Mouse (Mus musculus) intestine, postnatal 0 days (tissue): ENCODE data around the gene E2f4. TPM values are rescaled to one million over a fixed set of nuclear protein-coding genes. Genes with fewer than 3 reads are reported as not detected.

ENCODE experiments used
- ATAC-seq: fragments of 200-750 bp; cut with Nextera tagmentation; 2 replicates; pipeline ENCODE4 v1.8.0; 2017; ENCODE audit warnings: mild to moderate bottlenecking, moderate TSS enrichment, moderate library complexity
- H3K27ac ChIP-seq: fragments of 300-500 bp; sonication (generic); 2 replicates; pipeline ENCODE4 v1.5.1; 2014; ENCODE audit warnings: mild to moderate bottlenecking, low read depth, low read length, moderate library complexity
- H3K27me3 ChIP-seq: fragments of 300-500 bp; sonication (generic); replicated peaks from 2 replicates; pipeline ENCODE4 v1.6.1; 2014; ENCODE audit warnings: low read length, mixed read lengths; ENCODE audit not compliant: control insufficient read depth, insufficient read depth
- H3K36me3 ChIP-seq: fragments of 300-500 bp; sonication (generic); 2 replicates; pipeline ENCODE4 v1.6.1; 2014; ENCODE audit warnings: mild to moderate bottlenecking, moderate library complexity; ENCODE audit not compliant: control insufficient read depth, insufficient read depth
- H3K4me1 ChIP-seq: fragments of 300-500 bp; sonication (generic); replicated peaks from 2 replicates; pipeline ENCODE4 v1.6.1; 2014; ENCODE audit warnings: antibody characterized with exemption, low read length, mixed read lengths; ENCODE audit not compliant: control insufficient read depth, insufficient read depth
- H3K4me2 ChIP-seq: fragments of 300-500 bp; sonication (generic); replicated peaks from 2 replicates; pipeline ENCODE4 v1.6.1; 2014; ENCODE audit warnings: low read depth, mild to moderate bottlenecking, moderate library complexity
- H3K4me3 ChIP-seq: fragments of 300-500 bp; sonication (generic); 2 replicates; pipeline ENCODE4 v1.5.1; 2014; ENCODE audit warnings: low read depth, low read length
- H3K9ac ChIP-seq: fragments of 300-500 bp; sonication (generic); 2 replicates; pipeline ENCODE4 v1.6.1; 2014; ENCODE audit warnings: mild to moderate bottlenecking, low read depth, low read length
- H3K9me3 ChIP-seq: fragments of 300-500 bp; sonication (generic); 2 replicates; pipeline ENCODE4 v1.6.1; 2016; ENCODE audit warnings: mixed run types; ENCODE audit not compliant: control insufficient read depth
- CTCF ChIP-seq: sonication (generic); IDR thresholded peaks from 2 replicates; pipeline ENCODE4 v1.5.1; 2016; ENCODE audit warnings: low read depth, mild to moderate bottlenecking, control low read depth, antibody characterized with exemption, moderate library complexity
- WGBS: fragments of 180-500 bp; shearing (Covaris S2); extraction: QIAGEN DNeasy Blood & Tissue Kit; methylation state at CpG from one replicate; pipeline ENCODE4 v1.1.7; 2014; 5-methylcytosine and 5-hydroxymethylcytosine counted together
- polyA plus RNA-seq: library from polyadenylated mRNA; unstranded; fragments of >200 nt; fragmentation: Nextera tagmentation; extraction: Ambion mirVana; gene quantifications from 2 replicates; pipeline ENCODE4 v1.2.1, GENCODE M21; 2015

E2f4 gene
- polyA plus RNA-seq, 1 experiment from 2014 or later, result 42.0 TPM

DNA sequence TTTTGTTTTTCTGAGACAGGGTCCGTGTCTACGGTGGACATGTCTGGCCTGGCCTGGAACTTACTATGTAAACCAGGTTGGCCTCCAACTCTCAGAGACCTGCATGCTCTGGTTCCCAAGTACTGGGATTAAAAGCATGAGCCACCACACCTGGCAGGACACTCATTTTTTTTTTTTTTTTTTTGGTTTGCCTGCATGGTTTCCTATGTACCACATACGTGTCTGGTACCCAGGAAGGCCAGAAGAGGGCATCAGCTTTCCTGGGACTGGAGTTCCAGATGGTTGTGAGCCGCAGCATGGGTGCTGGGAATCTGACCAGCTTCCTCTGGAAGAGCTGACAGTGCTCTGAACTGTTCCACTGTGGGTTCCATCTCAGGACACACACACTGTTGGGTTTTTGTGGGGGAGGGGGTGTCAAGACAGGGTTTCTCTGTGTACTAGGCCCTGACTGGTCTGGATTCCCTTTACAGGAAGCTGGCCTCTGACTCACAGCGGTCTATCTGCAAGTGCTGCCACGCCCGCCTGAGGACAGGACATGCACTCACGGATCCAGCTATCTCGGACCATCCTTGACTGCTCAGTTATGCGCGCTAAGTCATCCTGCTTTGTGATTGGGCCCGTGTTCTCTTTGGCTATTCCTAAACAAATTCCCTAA lies 36.0 kb upstream of the E2f4 start:
- peaks cover 11% of the 10 kb centered on the region; the same call in 1 of the 2 replicates for H3K27me3 ChIP-seq
- ATAC-seq, result no peak
- 0 out of 2 replicates have a peak, but pooled peaks have one; percentile 13 for TF ChIP-seq CTCF
- H3K27ac ChIP-seq, result no peak overlapping the region
- no peak overlapping the region for H3K4me3 ChIP-seq
- no peak overlapping the region for H3K4me2 ChIP-seq
- WGBS, result 79% methylated on average over 12 of the region's 12 CpGs
- H3K4me1 ChIP-seq, result peaks cover 20% of the 10 kb centered on the region
- peaks cover 6% of the 10 kb centered on the region; the same call in 1 of the 2 replicates for H3K36me3 ChIP-seq
- H3K9ac ChIP-seq, result no peak overlapping the region
- no peaks in the 10 kb centered on the region for H3K9me3 ChIP-seq

GRCm38 (mm10) chr8:105263244-105263912 lies 34.1 kb upstream of the E2f4 start:
- peaks cover 19% of the 10 kb centered on the region for H3K27me3 ChIP-seq
- no peak overlapping the region for H3K27ac ChIP-seq
- peak; percentile 39; the same call in 1 of the 2 replicates for TF ChIP-seq CTCF

DNA sequence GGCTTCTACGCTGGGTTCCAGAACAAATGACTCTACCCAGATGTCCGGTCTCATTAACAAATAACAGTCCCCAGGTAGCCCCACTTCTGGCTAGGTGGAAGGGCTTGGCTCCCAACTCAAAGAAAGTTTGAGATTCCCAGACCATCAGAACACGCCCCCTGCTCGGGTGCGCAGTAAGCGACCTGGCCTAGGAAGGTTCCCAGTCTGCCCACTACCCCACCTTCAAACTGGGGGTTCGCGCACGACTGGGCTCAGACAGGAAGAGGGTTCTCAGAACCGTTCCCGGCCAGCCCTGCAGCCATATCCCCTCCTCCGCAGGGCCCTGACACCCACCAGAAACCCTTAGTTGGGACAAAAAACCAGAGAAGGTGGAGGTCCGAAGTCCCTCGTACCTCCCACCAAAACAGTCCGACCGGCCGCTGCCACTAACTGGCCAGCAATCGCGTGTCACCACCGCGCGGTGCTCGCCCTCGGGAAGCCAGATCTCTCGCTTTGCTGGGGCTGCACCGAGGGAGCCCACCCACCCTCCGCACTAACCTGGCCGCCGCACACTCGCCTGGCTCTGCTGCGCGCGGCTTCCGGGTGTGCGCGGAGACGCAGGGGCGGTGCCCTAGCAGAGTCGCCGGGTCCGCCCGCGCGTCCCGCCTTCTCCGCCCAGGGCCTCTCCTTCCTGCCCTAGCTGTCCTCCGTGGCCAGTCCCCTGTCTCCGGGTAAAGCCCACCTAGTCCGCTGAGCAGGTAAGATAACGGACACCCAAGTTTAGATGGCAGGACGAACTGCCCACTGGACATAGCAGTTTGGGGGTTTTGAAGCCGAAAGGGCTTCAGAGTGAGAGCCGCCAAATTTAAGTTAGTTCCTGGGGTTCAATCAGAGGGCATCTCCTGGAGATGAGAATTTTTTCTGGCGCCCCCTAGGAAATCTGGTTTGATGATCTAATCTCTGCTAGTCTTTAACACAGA lies 33.2 kb upstream of the E2f4 start, which contains the start of the genes Tradd and Fbxl8:
Gene Tradd (minus strand): TSS at position 586 of the 959 bp plus-strand sequence.
Gene Fbxl8 (plus strand): TSS at position 625 of the 959 bp plus-strand sequence.
- 1% methylated on average over 54 of the region's 54 CpGs for WGBS
- Histone ChIP-seq H3K36me3 (peaks cover 10% of the 10 kb centered on the region; the same call in 1 of the 2 replicates), H3K27me3 (peaks cover 18% of the 10 kb centered on the region), H3K27ac (no peak within 1 kb of the TSS), H3K4me2 (peak within 1 kb of the TSS; percentile 78), H3K4me1 (peaks cover 21% of the 10 kb centered on the region), H3K9me3 (no peaks in the 10 kb centered on the region), H3K9ac (peak within 1 kb of the TSS; percentile 71), H3K4me3 (peak within 1 kb of the TSS; percentile 73)
- peak; percentile 74 for ATAC-seq
- peak; percentile 19; the same call in 1 of the 2 replicates for TF ChIP-seq CTCF

More at GRCm38 (mm10) chr8:105263244-105263912, 34.1 kb upstream of the E2f4 start:
- ATAC-seq, result no peak
- H3K9ac ChIP-seq, result no peak overlapping the region
- H3K4me2 ChIP-seq, result peak overlapping the region; percentile 78
- H3K4me3 ChIP-seq, result peak overlapping the region; percentile 73
- H3K36me3 ChIP-seq, result peaks cover 16% of the 10 kb centered on the region; the same call in 1 of the 2 replicates
- no peaks in the 10 kb centered on the region for H3K9me3 ChIP-seq
- peaks cover 20% of the 10 kb centered on the region for H3K4me1 ChIP-seq
- 44% methylated on average over 16 of the region's 16 CpGs for WGBS

GRCm38 (mm10) chr8:105265128-105265527 lies 32.3 kb upstream of the E2f4 start:
- ATAC-seq, result peak; percentile 25; the same call in 1 of the 2 replicates
- H3K4me1 ChIP-seq, result peaks cover 25% of the 10 kb centered on the region
- peak overlapping the region; percentile 73 for H3K4me3 ChIP-seq
- H3K27me3 ChIP-seq, result peaks cover 23% of the 10 kb centered on the region
- WGBS, result 8% methylated on average over 10 of the region's 10 CpGs
- no peak overlapping the region for H3K27ac ChIP-seq
- H3K36me3 ChIP-seq, result peaks cover 10% of the 10 kb centered on the region; the same call in 1 of the 2 replicates
- H3K4me2 ChIP-seq, result peak overlapping the region; percentile 78
- H3K9me3 ChIP-seq, result no peaks in the 10 kb centered on the region
- TF ChIP-seq CTCF, result no peak
- H3K9ac ChIP-seq, result peak overlapping the region; percentile 71

DNA sequence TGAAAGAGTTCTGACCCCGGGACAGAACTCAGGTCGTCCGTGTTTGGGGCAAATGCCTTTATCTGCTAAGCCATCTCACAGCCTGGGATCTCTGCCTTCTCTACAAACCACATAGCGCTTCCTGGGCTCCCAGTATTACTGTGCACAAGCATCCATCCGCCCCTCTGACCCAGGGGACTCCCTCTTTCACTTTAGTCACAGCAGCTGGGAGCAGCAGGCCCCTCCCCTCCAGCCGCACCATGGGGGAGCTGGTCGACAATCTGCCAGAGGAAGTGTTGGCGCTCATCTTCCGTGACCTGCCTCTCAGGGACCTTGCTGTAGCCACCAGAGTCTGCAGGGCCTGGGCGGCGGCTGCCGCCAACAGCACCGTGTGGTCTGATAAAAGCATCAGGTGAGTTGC lies 30.7 kb upstream of the E2f4 start:
- H3K4me1 ChIP-seq, result peaks cover 28% of the 10 kb centered on the region
- no peak overlapping the region for H3K27ac ChIP-seq
- ATAC-seq, result no peak
- H3K36me3 ChIP-seq, result peaks cover 10% of the 10 kb centered on the region; the same call in 1 of the 2 replicates
- H3K27me3 ChIP-seq, result peaks cover 40% of the 10 kb centered on the region
- no peak for TF ChIP-seq CTCF
- no peak overlapping the region for H3K4me3 ChIP-seq
- no peaks in the 10 kb centered on the region for H3K9me3 ChIP-seq
- H3K9ac ChIP-seq, result no peak overlapping the region
- H3K4me2 ChIP-seq, result no peak overlapping the region
- WGBS, result 64% methylated on average over 13 of the region's 13 CpGs
